Mouse (Mus musculus): ENCODE measurements around the gene Mrpl47.
"Not testable (repeated sequence)": the region's sequence is repeated elsewhere in the genome, so short reads cannot be mapped to it uniquely, and the experiment has no call there.

Gene Mrpl47

GRCm38 (mm10) chr3:32705647-32706348 is 31.6 kb downstream of the Mrpl47 start, which contains the start of gene Actl6a:
Actl6a (plus strand) TSS chr3:32706298.
- not testable (repeated sequence) for DNase-seq (ENCODE audit: low spot score)

DNA sequence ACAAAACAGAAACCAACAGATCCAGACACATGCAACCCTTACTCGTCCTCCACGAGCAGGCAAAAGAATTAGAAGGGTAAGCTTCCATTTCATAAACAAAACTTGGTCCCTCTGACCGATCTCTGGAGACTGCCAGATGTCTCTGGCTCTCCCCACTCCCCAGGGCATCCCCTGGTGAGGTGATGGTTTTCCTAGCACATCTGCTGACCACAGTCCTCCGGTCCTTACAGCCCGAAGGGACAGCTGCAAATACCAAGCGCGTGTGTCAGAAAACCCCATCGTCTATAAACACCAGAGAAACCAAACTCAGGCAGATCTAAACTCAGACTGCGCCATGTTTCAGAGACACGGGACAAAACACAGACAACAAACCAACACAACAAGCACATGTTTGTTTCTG is 32.8 kb downstream of the Mrpl47 start:
- DNase-seq (ENCODE audit: low spot score): not testable (repeated sequence)

- not testable (repeated sequence) for DNase-seq (ENCODE audit: low spot score)
Measured at GRCm38 (mm10) chr3:32704021-32704420, 33.4 kb downstream of the Mrpl47 start.

GRCm38 (mm10) chr3:32698228-32698863 is 39.1 kb downstream of the Mrpl47 start:
- DNase-seq (ENCODE audit: low spot score): peak; percentile 98

GRCm38 (mm10) chr3:32695583-32695980 is 41.8 kb downstream of the Mrpl47 start:
- no peak for DNase-seq (ENCODE audit: low spot score)

- no peak for DNase-seq (ENCODE audit: low spot score)
Measured at GRCm38 (mm10) chr3:32694737-32695582, 42.4 kb downstream of the Mrpl47 start.

DNA sequence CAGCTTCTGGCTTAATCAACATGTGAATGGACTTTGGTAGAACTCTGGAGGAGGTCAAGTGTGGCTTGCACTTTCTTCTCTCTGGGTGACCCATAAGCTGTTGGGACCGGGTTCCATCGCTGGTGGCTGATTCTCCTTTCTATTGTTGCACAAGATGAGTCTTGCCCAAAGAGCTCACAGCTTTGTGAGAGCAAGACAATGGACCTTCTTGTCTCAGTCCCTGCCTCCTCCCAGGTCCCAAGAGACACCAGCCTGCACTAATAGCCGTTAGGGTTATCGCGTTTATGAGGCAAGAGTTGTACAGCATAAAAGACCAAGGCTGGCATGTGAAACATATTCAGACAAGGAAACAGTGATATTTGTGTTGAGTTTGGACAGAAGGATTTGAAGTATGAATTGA is 43.2 kb downstream of the Mrpl47 start:
- no peak for DNase-seq (ENCODE audit: low spot score)

GRCm38 (mm10) chr3:32691841-32692240 is 45.6 kb downstream of the Mrpl47 start:
- no peak for DNase-seq (ENCODE audit: low spot score)

GRCm38 (mm10) chr3:32690901-32691300 is 46.5 kb downstream of the Mrpl47 start:
- DNase-seq (ENCODE audit: low spot score): no peak

DNA sequence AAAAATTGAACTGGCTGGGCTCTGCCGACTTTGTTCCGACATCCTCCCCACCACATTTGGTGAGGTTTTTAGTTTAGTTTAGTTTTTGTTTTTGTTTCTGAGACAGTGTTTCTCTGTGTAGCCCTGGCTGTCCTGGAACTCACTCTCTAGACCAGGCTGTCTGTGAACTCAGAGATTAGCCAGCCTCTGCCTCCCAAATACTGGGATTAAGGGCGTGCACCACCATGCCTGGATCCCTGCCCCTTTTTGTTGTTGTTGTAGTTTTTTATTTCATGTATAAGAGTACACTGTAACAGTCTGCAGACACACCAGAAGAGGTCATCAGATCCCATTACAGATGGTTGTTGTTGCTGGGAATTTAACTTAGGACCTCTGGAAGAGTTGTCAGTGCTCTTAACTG is 47.4 kb downstream of the Mrpl47 start:
- DNase-seq (ENCODE audit: low spot score): no peak

DNA sequence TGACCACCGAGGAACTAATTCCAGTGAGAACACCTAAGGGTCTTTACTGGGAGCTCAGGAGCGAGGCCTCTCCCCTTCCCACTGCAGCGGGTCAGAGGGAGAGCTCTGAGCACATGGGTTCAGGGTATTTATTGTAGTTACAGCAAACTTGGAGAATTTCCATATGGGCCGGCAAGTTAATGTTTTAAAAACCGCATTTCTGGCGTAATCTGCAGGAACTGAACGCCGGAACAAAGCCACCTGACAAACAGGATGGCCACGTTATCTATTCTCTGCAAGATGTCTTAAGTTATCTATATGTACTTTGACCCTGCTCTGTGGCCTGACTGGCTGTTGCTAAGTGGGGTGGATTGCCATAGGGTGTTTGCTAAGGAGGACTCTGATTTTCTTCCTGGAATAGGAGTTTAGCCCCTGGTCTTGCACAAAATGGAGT is 47.8 kb downstream of the Mrpl47 start:
- DNase-seq (ENCODE audit: low spot score): no peak

DNA sequence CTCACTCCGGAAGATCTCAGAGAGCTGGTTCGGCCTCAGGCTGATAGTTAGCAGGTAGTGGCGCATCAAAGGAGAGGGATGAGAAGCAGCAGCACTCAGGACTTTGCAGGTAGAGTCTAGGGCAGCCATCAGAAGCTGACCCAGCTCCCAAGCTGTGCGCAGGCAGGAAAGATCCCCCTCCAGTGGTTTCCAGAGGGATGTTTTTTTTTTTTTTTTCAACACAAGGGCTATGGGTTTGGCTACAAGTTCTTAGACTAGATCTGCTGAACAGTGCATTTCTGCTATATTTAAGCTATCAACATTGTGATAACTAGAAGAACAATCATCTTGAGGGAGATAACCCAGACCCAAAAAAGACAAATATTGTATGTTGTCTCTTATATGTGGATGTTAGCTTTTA is 50.2 kb downstream of the Mrpl47 start:
- no peak for DNase-seq (ENCODE audit: low spot score)

- no peak for DNase-seq (ENCODE audit: low spot score)
Measured at GRCm38 (mm10) chr3:32686537-32686936, 50.9 kb downstream of the Mrpl47 start.

DNA sequence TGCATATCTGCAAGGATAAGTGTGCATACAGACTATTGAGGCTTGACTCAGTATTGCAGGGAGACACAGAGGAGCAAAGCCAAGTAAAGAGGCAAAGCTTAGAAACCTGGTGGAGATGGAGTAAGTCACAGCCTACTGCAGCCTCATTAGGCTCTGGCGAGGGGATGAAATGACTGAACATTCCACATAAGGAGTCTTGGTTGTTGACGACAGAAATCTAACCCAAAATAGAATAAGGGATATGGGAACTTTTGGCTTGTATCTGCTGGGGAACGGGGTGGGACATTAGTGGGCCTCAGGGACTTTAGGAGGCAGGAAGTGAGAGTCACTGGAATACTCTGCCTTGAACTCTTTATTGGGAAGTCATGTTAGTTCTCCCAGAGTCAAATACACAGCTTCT is 52.8 kb downstream of the Mrpl47 start:
- no peak for DNase-seq (ENCODE audit: low spot score)

DNA sequence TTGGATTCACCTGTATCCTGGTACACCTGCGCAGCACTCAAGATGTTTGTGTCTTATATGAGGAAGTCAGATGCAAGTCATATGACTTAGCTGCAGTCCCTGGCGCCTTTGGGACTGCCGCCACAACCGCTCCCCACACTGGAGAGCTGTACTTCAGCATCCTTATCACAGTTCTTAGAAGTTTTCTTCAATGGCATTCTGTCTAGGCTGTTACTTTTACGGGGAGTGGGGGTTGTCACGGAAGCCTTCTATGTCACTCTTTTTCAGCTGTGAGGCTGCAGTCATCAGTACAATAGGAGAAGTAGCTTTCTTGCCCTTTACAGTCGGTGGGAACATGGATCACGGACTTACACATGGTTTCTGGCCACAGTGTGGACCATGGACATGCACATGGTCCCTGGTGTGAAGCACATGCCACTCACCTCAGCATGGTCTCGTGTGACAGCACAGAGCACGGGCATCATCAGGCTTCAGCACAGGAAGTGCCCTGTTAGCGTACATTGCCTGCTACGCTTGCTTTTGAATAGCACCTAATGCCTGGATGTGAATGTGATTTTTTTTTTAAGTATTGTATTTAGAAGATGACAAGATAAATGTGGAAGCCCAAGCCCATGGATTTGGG is 54.4 kb downstream of the Mrpl47 start:
- DNase-seq (ENCODE audit: low spot score): no peak

DNA sequence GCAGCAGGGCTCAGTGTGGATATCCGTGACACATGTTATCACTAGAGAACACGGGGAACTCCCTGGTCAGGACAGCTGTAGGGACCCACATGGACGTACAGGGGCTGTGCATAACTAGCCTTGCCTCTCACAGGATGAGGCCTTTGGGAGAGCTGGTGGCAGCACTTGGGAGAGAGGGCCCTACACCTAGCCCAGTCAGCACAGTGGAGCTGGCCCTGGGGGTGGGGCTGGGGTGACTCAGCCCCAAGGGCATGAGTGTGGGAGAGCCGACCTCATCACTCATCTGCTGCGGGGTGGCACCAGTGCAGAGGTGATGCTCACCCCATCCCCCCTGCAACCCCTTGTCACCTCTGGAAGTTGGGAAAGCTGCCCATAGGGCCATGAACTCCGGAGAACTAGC is 61.0 kb downstream of the Mrpl47 start:
- no peak for DNase-seq (ENCODE audit: low spot score)

All from layer of hippocampus, adult 11-12 months (tissue).